Mouse (Mus musculus) thymus, postnatal 14 days (tissue): Measurements from ENCODE around the gene Rwdd2a.
"Not testable (repeated sequence)": the region's sequence is repeated elsewhere in the genome, so short reads cannot be mapped to it uniquely, and the experiment has no call there.

Experiments
- DNase-seq: peaks from one replicate; pipeline ENCODE4 v3.0.0; 2021

The Rwdd2a gene

GRCm38 (mm10) chr9:86592676-86593668, 21.2 kb downstream of the Rwdd2a start:
- DNase-seq, result no peak

GRCm38 (mm10) chr9:86594357-86594767, 22.6 kb downstream of the Rwdd2a start:
- DNase-seq, result not testable (repeated sequence)

- not testable (repeated sequence) for DNase-seq
These were observed 25.2 kb downstream of the Rwdd2a start for GRCm38 (mm10) chr9:86596983-86597382.

- DNase-seq, result no peak
These were observed 28.0 kb downstream of the Rwdd2a start for GRCm38 (mm10) chr9:86599723-86600303.

- DNase-seq, result no peak
These were observed 34.0 kb downstream of the Rwdd2a start for GRCm38 (mm10) chr9:86605776-86606175.

- DNase-seq, result no peak
These were observed 40.3 kb downstream of the Rwdd2a start for GRCm38 (mm10) chr9:86612091-86612490.

GRCm38 (mm10) chr9:86615765-86616164, 44.0 kb downstream of the Rwdd2a start:
- DNase-seq, result no peak

GRCm38 (mm10) chr9:86617837-86618492, 46.2 kb downstream of the Rwdd2a start:
- DNase-seq, result no peak

GRCm38 (mm10) chr9:86619341-86620139, 47.7 kb downstream of the Rwdd2a start:
- no peak for DNase-seq

GRCm38 (mm10) chr9:86622062-86622461, 50.3 kb downstream of the Rwdd2a start:
- no peak for DNase-seq

- DNase-seq, result no peak
These were observed 52.2 kb downstream of the Rwdd2a start for GRCm38 (mm10) chr9:86624039-86624438.
